Mouse (Mus musculus) mesoderm, embryonic 11.5 days (tissue): Measurements from ENCODE around the gene Gm20388.

Experiments
- DNase-seq: peaks from one replicate; pipeline ENCODE4 v3.0.0-alpha.2; 2012; ENCODE audit warnings: low read depth, low spot score

The Gm20388 gene

DNA sequence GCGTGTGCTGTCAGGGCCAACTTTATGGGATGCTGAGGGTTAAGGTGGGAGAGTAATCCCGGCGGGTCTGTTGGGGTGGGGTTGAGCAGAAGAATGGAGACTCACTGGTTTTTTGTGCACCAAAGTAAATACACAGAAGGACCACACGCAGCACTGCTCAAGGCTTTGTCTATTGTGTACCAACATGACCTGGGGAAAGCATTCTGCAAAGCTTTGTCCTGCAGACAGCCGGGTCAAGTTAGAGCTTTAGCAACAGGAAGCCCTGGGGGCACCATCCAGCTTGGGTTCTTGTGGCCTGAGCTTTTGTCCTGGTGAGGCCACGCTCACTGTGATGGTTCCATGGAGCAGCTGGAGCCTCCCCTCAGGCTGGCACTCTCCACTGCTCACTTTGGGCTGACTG lies 761.1 kb downstream of the Gm20388 start:
- peak; percentile 17 for DNase-seq

DNA sequence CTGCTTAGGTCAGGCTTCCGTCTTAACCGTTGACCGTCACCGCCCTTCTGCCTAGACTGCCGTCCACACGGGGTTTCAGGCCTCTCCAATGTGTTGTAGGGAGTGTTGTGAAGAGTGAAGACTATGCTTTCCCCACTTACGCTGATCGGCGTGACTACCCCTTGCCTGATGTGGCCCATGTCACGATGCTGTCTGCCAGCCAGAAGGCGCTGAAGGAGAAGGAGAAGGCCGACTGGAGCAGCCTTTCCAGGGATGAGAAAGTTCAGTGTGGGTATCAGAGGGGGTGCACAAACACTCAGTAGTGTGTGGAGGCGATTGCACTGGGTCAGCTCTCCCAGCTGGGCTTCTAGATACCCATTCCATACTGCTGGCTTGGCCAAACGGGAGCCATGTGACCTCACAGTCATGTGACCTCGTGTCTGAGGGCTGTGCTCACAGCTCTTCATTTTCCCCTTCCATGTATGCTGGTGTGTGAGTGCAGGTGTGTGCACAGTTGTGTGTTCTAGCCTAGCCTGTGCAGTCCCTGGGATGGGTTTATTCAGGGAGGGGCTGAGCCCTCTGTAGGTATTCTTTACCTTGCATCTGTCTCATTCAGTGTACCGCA lies 762.1 kb downstream of the Gm20388 start:
- no peak for DNase-seq

GRCm38 (mm10) chr8:120673298-120673697 lies 762.7 kb downstream of the Gm20388 start:
- no peak for DNase-seq

GRCm38 (mm10) chr8:120675718-120676117 lies 765.1 kb downstream of the Gm20388 start:
- DNase-seq = no peak

DNA sequence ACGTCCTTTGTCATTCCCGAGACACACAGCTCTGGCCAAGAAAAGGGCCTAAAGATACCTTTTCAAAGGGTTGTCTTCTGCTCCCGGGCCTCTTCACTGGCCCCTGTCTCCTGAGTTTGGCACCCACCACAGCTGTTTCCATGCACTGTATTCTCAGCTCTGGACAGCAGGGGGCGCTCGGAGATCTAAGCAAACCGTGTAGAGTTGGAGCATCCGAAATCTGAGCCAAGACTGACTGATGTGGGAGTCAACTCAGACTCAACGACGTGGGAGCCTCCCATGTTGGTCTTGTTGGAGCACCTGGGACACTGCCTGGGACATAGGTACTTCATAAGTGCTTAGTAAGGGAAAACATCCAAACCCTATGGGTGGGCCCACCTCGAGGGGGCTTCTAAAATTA lies 767.8 kb downstream of the Gm20388 start:
- peak; percentile 86 for DNase-seq

DNA sequence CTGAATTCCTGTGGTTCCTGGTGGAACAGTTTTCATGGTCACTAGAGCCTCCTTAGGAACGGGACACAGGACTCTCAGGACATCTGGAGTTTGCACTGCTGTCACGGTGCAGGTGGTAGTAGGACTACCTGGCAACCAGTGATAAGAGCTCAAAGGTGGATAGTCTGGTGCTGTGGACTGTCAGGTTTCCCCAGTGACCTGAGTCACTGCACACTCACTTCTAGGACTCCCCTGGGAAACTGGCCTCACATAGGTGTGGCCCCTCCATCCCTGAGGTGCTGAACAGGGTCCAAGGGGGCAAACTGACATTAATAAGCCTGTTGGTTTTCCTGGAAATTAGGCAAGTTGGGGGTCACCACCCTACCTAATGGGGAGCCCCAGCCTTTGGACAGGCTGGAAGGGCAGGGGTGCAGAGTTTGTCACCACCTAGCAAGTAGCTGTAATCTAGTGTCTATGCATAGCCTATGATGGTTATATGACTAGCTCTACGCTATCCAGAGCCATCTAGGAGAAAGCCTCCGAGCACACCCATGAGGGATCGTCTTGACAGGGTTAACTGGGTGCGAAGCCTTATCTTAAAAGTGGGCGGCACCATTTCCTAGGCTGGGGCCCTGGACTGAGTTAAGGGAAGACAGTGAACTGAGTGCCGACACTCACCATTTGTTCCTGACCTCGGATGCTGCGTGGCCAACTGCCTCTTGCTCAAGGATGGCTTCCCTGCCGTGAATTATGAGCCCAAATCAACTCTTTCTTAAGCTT lies 769.2 kb downstream of the Gm20388 start:
- no peak for DNase-seq

DNA sequence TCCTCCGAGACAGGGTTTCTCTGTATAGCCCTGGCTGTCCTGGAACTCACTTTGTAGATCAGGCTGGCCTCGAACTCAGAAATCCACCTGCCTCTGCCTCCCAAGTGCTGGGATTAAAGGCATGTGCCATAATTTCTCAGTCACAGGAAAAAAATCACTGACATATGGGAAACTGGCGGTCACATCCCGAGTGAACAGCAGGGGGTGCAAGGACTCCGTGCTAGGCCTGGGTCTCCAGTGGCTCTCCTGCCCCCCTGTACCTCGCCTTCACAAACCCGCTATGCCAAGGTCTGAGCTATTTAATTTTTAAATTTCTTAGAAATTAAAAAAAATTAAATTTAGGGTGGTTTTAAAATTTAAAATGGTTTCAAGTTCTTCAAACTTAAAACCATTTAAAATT lies 769.8 kb downstream of the Gm20388 start:
- DNase-seq = peak; percentile 38

DNA sequence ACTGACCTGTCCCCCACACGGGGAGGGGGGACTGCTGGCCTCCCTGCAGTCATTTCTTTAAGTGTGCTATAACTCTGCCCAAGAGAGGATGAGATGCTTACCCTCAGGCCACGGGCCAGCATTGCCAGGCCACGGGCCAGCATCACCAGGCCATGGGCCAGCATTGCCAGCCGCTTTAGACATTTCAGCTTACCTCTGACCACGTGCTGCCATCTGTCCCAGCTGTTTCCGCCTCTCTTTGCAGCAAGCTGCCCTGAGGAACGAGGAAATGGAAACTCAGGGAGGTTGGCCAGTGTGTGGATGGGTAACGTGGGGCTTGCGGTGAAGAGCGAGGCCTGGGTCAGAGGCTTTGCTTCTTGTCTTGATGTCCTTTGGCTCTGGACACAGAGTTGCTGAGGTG lies 770.5 kb downstream of the Gm20388 start:
- DNase-seq = no peak

DNA sequence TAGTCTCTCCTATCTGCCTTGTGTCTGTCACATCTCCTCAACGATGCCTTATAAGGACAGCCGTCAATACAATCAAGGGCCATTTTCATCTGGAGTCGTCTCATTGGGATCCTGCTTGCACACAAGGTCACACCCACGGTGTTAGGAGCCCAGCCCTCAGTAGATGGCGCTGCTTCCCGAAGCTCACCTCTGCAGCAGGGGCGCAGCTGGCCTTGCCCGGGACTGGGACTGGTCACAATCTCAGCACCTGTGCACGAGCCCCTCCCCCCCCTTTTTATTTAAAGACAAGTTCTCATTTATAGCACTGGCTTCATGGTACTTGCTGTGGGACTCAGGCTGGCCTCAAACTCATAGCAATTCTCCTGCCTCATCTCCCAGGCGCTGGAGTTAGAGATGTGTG lies 773.0 kb downstream of the Gm20388 start:
- DNase-seq = peak; percentile 68

- no peak for DNase-seq
These were observed 773.4 kb downstream of the Gm20388 start for GRCm38 (mm10) chr8:120684082-120684481.

DNA sequence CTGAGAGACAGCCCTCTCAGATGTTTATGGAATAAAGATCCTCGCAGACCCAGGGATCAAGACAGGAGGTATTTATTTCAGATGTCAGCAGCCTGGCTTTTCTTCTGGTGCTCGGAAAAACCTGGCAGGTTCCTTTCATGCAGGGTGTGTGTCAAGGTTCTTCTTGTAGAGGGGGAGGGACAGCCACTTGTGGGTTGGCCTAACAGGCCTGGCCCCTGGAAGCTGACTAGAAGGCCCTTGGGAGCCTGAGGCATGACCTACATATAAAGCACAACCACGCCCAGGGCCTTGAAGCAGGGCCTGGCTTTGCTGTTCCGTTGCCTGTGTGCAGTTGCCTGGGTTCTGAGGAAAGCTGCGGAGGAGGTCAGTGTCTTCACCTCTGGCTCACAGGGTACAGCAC lies 774.5 kb downstream of the Gm20388 start:
- no peak for DNase-seq

GRCm38 (mm10) chr8:120685591-120685990 lies 775.0 kb downstream of the Gm20388 start:
- no peak for DNase-seq

- DNase-seq = no peak
These were observed 775.4 kb downstream of the Gm20388 start for GRCm38 (mm10) chr8:120686051-120686450.

GRCm38 (mm10) chr8:120686576-120686975 lies 775.9 kb downstream of the Gm20388 start:
- no peak for DNase-seq

GRCm38 (mm10) chr8:120687786-120688185 lies 777.1 kb downstream of the Gm20388 start:
- DNase-seq = no peak

GRCm38 (mm10) chr8:120688511-120688910 lies 777.9 kb downstream of the Gm20388 start:
- DNase-seq = no peak

DNA sequence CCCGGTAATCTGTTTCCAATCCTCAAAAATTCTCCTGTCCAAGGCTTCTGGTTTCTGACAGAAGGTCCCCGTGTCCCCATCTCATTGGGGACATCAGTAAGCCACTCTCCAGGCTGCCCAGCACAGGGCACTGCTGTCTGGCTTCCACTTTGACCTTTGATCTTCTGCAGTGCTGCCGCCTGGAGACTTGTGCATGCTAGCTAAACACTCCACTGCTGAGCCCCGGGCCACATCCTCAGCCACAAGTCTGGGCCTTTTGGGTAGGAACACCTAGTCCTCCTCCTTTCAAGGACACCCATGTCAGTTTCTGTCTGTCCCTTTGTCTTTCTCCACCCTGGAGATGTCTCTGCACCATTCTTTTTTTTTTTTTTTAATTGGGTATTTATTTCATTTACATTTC lies 782.3 kb downstream of the Gm20388 start:
- DNase-seq = no peak

- peak; percentile 50 for DNase-seq
These were observed 783.3 kb downstream of the Gm20388 start for GRCm38 (mm10) chr8:120693861-120694493.

- DNase-seq = peak; percentile 34
These were observed 785.9 kb downstream of the Gm20388 start for GRCm38 (mm10) chr8:120696401-120697153.

- DNase-seq = no peak
These were observed 786.7 kb downstream of the Gm20388 start for GRCm38 (mm10) chr8:120697154-120697978.

- no peak for DNase-seq
These were observed 787.3 kb downstream of the Gm20388 start for GRCm38 (mm10) chr8:120697979-120698272.
